15 mouse cellular contexts compared by ENCODE assay signal in the genomic region with DNA sequence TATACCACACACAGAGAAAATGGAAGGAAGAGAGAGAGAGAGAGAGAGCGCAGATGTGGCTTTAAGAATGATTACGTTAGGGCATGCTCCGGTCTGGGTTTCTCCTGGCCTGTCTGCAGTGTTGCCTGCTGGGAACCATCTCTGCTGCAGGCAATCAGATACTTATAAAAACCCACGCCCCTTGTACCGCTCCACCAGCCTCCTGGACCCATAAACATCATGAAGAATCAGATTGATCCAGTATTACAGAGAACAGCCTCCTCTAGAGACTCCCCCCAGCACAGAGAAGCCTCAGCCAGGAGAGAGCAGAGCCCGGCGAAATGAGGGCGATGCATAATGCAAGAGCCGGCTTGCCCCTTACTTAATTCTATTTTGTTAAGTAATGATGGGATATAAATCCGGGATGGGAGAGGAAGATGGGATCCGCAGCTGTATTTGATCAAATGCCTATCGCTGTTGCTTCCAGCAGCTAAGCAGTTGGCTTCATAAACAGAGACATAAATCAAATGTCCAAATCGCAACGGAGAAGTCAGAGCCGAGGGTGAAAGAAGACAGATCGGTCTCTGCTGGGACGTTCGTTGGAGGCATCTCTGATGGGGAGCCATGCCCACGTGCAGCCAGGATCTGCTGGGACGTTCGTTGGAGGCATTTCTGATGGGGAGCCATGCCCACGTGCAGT.
DNase-seq lines count a peak whose midpoint lies in the region; ATAC-seq and TF ChIP-seq lines count a peak whose summit lies in the region.
"Had no signal": no experiment of that assay in that cellular context is flagged by ENCODE, and none has a peak within 500 bp of the region (broad histone marks: within the 10 kb centered on the region; RNA-seq: fewer than 3 reads in every experiment).

No protein-coding gene starts in this region.

- H3K4me1 ChIP-seq in intestine, embryonic 14.5 days (replicated peaks; ENCODE audit: control insufficient read depth, insufficient read depth, low read length), result peaks cover 13% of the 10 kb centered on the region
- no peaks in the 10 kb centered on the region for H3K4me1 ChIP-seq in intestine, postnatal 0 days (replicated peaks; ENCODE audit: control insufficient read depth, insufficient read depth, low read length)
- peaks cover 11% of the 10 kb centered on the region for H3K4me1 ChIP-seq in midbrain, embryonic 12.5 days
- H3K4me1 ChIP-seq in midbrain, embryonic 10.5 days, result peaks cover 28% of the 10 kb centered on the region
- H3K4me1 ChIP-seq in midbrain, embryonic 14.5 days (ENCODE audit: control insufficient read depth, insufficient read depth, low read length), result 0 out of 2 replicates have a peak, but pooled peaks cover 6% of the 10 kb centered on the region
- 0 out of 2 replicates have a peak, but pooled peaks cover 2% of the 10 kb centered on the region for H3K4me1 ChIP-seq in stomach, embryonic 15.5 days
- H3K4me1 ChIP-seq: liver, embryonic 13.5 days had no signal

- H3K36me3 ChIP-seq in intestine, embryonic 14.5 days (ENCODE audit: control insufficient read depth, insufficient read depth, low read length), result no peaks in the 10 kb centered on the region
- H3K36me3 ChIP-seq in intestine, postnatal 0 days (ENCODE audit: control insufficient read depth, insufficient read depth), result no peaks in the 10 kb centered on the region
- no peaks in the 10 kb centered on the region for H3K36me3 ChIP-seq in midbrain, embryonic 12.5 days
- no peaks in the 10 kb centered on the region for H3K36me3 ChIP-seq in midbrain, embryonic 10.5 days
- H3K36me3 ChIP-seq in midbrain, embryonic 14.5 days (ENCODE audit: control insufficient read depth, insufficient read depth, low read length), result no peaks in the 10 kb centered on the region
- H3K36me3 ChIP-seq in stomach, embryonic 15.5 days, result no peaks in the 10 kb centered on the region
- H3K36me3 ChIP-seq: embryonic facial prominence, embryonic 12.5 days; forebrain, embryonic 10.5 days; liver, embryonic 13.5 days had no signal

- DNase-seq in intestine, embryonic 14.5 days (ENCODE audit: low spot score), result peak; percentile 57
- DNase-seq in midbrain, embryonic 10.5 days (ENCODE audit: low spot score), result no peak
- peak; percentile 41 for DNase-seq in midbrain, embryonic 14.5 days
- no peak for DNase-seq in adrenal gland, postnatal 25 days
- DNase-seq in ovary, postnatal 36 days (ENCODE audit: low spot score), result no peak
- DNase-seq: adrenal gland, adult 2 months; cerebellum, postnatal 10 days; layer of hippocampus, adult 9-11 months; liver, embryonic 13.5 days had no signal

- H3K27ac ChIP-seq in intestine, embryonic 14.5 days (ENCODE audit: low read depth), result peak overlapping the region; percentile 25; the same call in 1 of the 2 replicates
- no peak overlapping the region for H3K27ac ChIP-seq in intestine, postnatal 0 days (ENCODE audit: low read depth, low read length)
- 0 out of 2 replicates have a peak overlapping the region, but pooled peaks have one; percentile 8 for H3K27ac ChIP-seq in midbrain, embryonic 12.5 days (replicated peaks)
- no peak overlapping the region for H3K27ac ChIP-seq in midbrain, embryonic 10.5 days (replicated peaks)
- peak overlapping the region; percentile 49 for H3K27ac ChIP-seq in midbrain, embryonic 14.5 days (replicated peaks; ENCODE audit: low read depth, low read length)
- H3K27ac ChIP-seq in stomach, embryonic 15.5 days, result peak overlapping the region; percentile 57; the same call in 1 of the 2 replicates
- H3K27ac ChIP-seq: embryonic facial prominence, embryonic 12.5 days; forebrain, embryonic 10.5 days; liver, embryonic 13.5 days; macrophage had no signal

- no peak overlapping the region for H3K9ac ChIP-seq in intestine, embryonic 14.5 days (ENCODE audit: low read length)
- H3K9ac ChIP-seq in intestine, postnatal 0 days (ENCODE audit: low read depth, low read length), result no peak overlapping the region
- no peak overlapping the region for H3K9ac ChIP-seq in midbrain, embryonic 12.5 days (replicated peaks)
- no peak overlapping the region for H3K9ac ChIP-seq in midbrain, embryonic 14.5 days (replicated peaks; ENCODE audit: low read length)
- no peak overlapping the region for H3K9ac ChIP-seq in stomach, embryonic 15.5 days
- H3K9ac ChIP-seq: embryonic facial prominence, embryonic 12.5 days; liver, embryonic 13.5 days had no signal

- H3K4me2 ChIP-seq in intestine, embryonic 14.5 days (ENCODE audit: low read length), result no peak overlapping the region
- H3K4me2 ChIP-seq in intestine, postnatal 0 days (replicated peaks; ENCODE audit: low read depth), result no peak overlapping the region
- no peak overlapping the region for H3K4me2 ChIP-seq in midbrain, embryonic 12.5 days (replicated peaks)
- no peak overlapping the region for H3K4me2 ChIP-seq in midbrain, embryonic 14.5 days (ENCODE audit: low read length)
- H3K4me2 ChIP-seq in stomach, embryonic 15.5 days, result peak overlapping the region; percentile 23; the same call in 1 of the 2 replicates
- H3K4me2 ChIP-seq: embryonic facial prominence, embryonic 12.5 days; liver, embryonic 13.5 days had no signal

- ATAC-seq in intestine, embryonic 14.5 days (replicated peaks; ENCODE audit: low FRiP score, low TSS enrichment, low read depth), result 0 out of 2 replicates have a peak, but pooled peaks have one; percentile 47
- no peak for ATAC-seq in intestine, postnatal 0 days
- ATAC-seq in midbrain, embryonic 12.5 days (ENCODE audit: low FRiP score, low read depth), result no peak
- no peak for ATAC-seq in midbrain, embryonic 14.5 days (ENCODE audit: low FRiP score, low TSS enrichment)
- peak; percentile 53; the same call in 1 of the 2 replicates for ATAC-seq in stomach, embryonic 15.5 days (ENCODE audit: insufficient read depth, low FRiP score, low read depth)

- H3K27me3 ChIP-seq in intestine, embryonic 14.5 days (replicated peaks; ENCODE audit: control insufficient read depth, insufficient read depth, low read length), result no peaks in the 10 kb centered on the region
- no peaks in the 10 kb centered on the region for H3K27me3 ChIP-seq in intestine, postnatal 0 days (replicated peaks; ENCODE audit: control insufficient read depth, insufficient read depth, low read length)
- no peaks in the 10 kb centered on the region; the same call in 1 of the 2 replicates for H3K27me3 ChIP-seq in midbrain, embryonic 12.5 days
- H3K27me3 ChIP-seq in midbrain, embryonic 10.5 days (ENCODE audit: low read depth, poor library complexity, severe bottlenecking), result no peaks in the 10 kb centered on the region
- no peaks in the 10 kb centered on the region for H3K27me3 ChIP-seq in midbrain, embryonic 14.5 days (ENCODE audit: control insufficient read depth, insufficient read depth, low read length)
- no peaks in the 10 kb centered on the region for H3K27me3 ChIP-seq in stomach, embryonic 15.5 days (replicated peaks)
- H3K27me3 ChIP-seq: embryonic facial prominence, embryonic 12.5 days; liver, embryonic 13.5 days had no signal

- 26% methylated on average over 22 of the region's 22 CpGs for WGBS in intestine, embryonic 14.5 days
- WGBS in intestine, postnatal 0 days, result 57% methylated on average over 22 of the region's 22 CpGs
- WGBS in midbrain, embryonic 12.5 days, result 81% methylated on average over 22 of the region's 22 CpGs
- 89% methylated on average over 22 of the region's 22 CpGs for WGBS in midbrain, embryonic 10.5 days
- WGBS in midbrain, embryonic 14.5 days, result 67% methylated on average over 22 of the region's 22 CpGs
- WGBS in stomach, embryonic 15.5 days, result 43% methylated on average over 22 of the region's 22 CpGs

- no peak for TF ChIP-seq CTCF in intestine, postnatal 0 days (IDR thresholded peaks at IDR 0.05; ENCODE audit: low read depth)

- H3K9me3 ChIP-seq in intestine, embryonic 14.5 days (ENCODE audit: control insufficient read depth, low read length), result no peaks in the 10 kb centered on the region
- no peaks in the 10 kb centered on the region for H3K9me3 ChIP-seq in intestine, postnatal 0 days (ENCODE audit: control insufficient read depth)
- H3K9me3 ChIP-seq in midbrain, embryonic 12.5 days, result no peaks in the 10 kb centered on the region
- H3K9me3 ChIP-seq in midbrain, embryonic 10.5 days (replicated peaks), result no peaks in the 10 kb centered on the region
- H3K9me3 ChIP-seq in midbrain, embryonic 14.5 days (ENCODE audit: control insufficient read depth, low read length), result no peaks in the 10 kb centered on the region
- no peaks in the 10 kb centered on the region for H3K9me3 ChIP-seq in stomach, embryonic 15.5 days
- H3K9me3 ChIP-seq: embryonic facial prominence, embryonic 12.5 days; forebrain, embryonic 10.5 days; liver, embryonic 13.5 days had no signal

- H3K4me3 ChIP-seq in intestine, embryonic 14.5 days (ENCODE audit: low read depth, low read length), result no peak overlapping the region
- no peak overlapping the region for H3K4me3 ChIP-seq in intestine, postnatal 0 days (ENCODE audit: low read depth, low read length)
- H3K4me3 ChIP-seq in midbrain, embryonic 12.5 days, result no peak overlapping the region
- no peak overlapping the region for H3K4me3 ChIP-seq in midbrain, embryonic 10.5 days
- H3K4me3 ChIP-seq in midbrain, embryonic 14.5 days (replicated peaks; ENCODE audit: low read depth, low read length), result no peak overlapping the region
- H3K4me3 ChIP-seq in stomach, embryonic 15.5 days (replicated peaks), result no peak overlapping the region
- H3K4me3 ChIP-seq: embryonic facial prominence, embryonic 12.5 days; forebrain, embryonic 10.5 days; liver, embryonic 13.5 days had no signal

Comparison
In these comparisons a context has a peak if more than half of its experiments do, and no peak if none do; other contexts are left out.
1. ATAC-seq: peak in intestine, embryonic 14.5 days (single experiment) and stomach, embryonic 15.5 days (single experiment); none in intestine, postnatal 0 days (single experiment), midbrain, embryonic 12.5 days (single experiment) and midbrain, embryonic 14.5 days (single experiment).
2. DNase-seq: peak in intestine, embryonic 14.5 days (single experiment) and midbrain, embryonic 14.5 days (single experiment); none in midbrain, embryonic 10.5 days (single experiment), adrenal gland, postnatal 25 days (single experiment) and ovary, postnatal 36 days (single experiment).
3. H3K27ac ChIP-seq: peak in intestine, embryonic 14.5 days (single experiment), midbrain, embryonic 12.5 days (single experiment), midbrain, embryonic 14.5 days (single experiment) and stomach, embryonic 15.5 days (single experiment); none in intestine, postnatal 0 days (single experiment) and midbrain, embryonic 10.5 days (single experiment).